Mouse (Mus musculus): ENCODE data around the gene Fam92b.

Gene Fam92b

GRCm38 (mm10) chr8:120177318-120178123 is at the start of gene Fam92b:
Gene Fam92b (minus strand): TSS chr8:120177466.
- peak; percentile 54 for DNase-seq

- peak; percentile 26 for DNase-seq
Observed at GRCm38 (mm10) chr8:120225421-120226151, 48.3 kb upstream of the Fam92b start.

- no peak for DNase-seq
Observed at GRCm38 (mm10) chr8:120224521-120225420, 47.5 kb upstream of the Fam92b start.

GRCm38 (mm10) chr8:120222548-120222947 is 45.3 kb upstream of the Fam92b start:
- DNase-seq: no peak

- no peak for DNase-seq
Observed at GRCm38 (mm10) chr8:120216855-120217830, 39.9 kb upstream of the Fam92b start.

GRCm38 (mm10) chr8:120215416-120216141 is 38.3 kb upstream of the Fam92b start:
- DNase-seq: no peak

- no peak for DNase-seq
Observed at GRCm38 (mm10) chr8:120213939-120214338, 36.7 kb upstream of the Fam92b start.

GRCm38 (mm10) chr8:120213229-120213628 is 36.0 kb upstream of the Fam92b start:
- no peak for DNase-seq

- DNase-seq: no peak
Observed at GRCm38 (mm10) chr8:120212596-120212995, 35.3 kb upstream of the Fam92b start.

GRCm38 (mm10) chr8:120211345-120211744 is 34.1 kb upstream of the Fam92b start:
- no peak for DNase-seq

DNA sequence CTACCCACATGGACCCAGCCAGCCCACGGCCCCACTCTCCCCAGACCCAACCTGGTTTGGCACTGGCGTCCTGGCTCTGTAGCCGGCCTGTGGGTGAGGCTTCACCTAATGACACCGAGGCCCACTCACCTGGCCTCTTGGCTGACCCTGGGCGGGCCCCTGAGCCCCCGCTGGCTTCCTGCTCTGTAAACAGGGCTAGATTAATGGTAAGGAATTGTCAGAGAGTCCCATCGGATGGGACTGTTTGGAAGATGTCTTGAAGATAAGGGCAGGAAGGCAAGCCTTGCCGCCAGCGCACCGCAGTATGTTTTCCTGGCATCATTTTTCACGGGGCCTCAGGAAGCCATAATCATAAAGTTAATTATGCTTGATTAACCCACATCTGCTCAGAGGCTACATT is 30.8 kb upstream of the Fam92b start:
- DNase-seq: no peak

- no peak for DNase-seq
Observed at GRCm38 (mm10) chr8:120207364-120207763, 30.1 kb upstream of the Fam92b start.

DNA sequence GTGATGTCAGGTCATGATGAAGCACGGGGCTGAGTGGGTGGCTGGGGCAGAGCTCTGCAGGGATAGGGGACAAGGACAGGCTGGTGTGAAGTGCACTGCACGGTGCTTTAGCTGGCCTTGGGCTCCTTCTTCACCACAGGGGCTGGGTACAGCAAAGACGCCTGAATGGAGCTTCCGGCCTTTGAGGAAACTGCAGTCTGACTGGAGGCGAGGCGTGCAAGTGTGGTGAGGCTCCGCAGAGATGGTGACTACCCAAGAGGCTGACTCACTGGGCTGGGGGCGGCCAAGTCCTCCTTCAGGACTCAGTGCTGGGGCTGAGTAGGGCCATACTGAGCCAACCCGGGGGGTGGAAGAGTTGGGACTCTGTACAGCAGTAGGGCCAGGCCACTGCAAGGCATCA is 28.6 kb upstream of the Fam92b start:
- DNase-seq: no peak

GRCm38 (mm10) chr8:120204736-120205360 is 27.6 kb upstream of the Fam92b start:
- no peak for DNase-seq

DNA sequence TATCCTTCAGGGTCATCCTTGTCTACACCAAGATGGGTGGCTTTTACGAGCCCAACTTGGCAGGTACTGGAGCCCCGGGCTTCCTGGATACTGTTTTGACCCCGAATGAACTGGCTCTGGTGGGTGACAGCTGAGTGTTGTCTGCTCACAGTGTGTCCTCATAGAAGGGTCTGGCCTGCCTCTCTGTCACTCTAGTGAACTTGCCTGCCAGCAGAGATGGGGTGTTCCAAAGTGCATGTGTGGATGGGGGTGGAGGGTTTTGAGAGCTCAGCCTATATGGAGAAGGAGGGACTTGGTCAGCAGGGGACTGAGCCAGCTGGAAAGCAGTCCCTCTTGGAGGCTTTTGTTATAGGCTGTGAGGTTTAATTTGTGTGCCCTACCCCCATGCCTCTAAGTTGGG is 25.3 kb upstream of the Fam92b start:
- no peak for DNase-seq

DNA sequence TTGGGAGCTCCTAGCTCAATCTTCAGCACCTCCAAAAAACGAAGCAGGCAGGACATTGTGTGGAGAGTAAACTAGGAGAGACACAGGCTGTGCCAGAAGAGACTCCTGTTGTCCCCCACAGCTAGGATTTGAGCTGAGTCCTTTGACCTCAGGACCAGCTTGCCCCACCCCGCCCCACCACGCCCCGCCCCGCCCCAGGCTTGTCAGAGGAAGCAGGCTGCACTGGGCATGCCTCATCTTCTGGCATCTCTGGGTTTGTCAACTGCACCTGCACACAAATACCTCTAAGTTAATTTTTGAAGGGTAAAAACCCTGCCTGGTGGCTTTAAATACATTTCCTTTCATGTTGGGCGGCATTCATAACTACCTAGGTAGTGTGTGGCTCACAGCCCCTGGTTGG is 24.1 kb upstream of the Fam92b start:
- DNase-seq: peak; percentile 35

GRCm38 (mm10) chr8:120192118-120192517 is 14.9 kb upstream of the Fam92b start:
- no peak for DNase-seq

- DNase-seq: no peak
Observed at GRCm38 (mm10) chr8:120191633-120192032, 14.4 kb upstream of the Fam92b start.

DNA sequence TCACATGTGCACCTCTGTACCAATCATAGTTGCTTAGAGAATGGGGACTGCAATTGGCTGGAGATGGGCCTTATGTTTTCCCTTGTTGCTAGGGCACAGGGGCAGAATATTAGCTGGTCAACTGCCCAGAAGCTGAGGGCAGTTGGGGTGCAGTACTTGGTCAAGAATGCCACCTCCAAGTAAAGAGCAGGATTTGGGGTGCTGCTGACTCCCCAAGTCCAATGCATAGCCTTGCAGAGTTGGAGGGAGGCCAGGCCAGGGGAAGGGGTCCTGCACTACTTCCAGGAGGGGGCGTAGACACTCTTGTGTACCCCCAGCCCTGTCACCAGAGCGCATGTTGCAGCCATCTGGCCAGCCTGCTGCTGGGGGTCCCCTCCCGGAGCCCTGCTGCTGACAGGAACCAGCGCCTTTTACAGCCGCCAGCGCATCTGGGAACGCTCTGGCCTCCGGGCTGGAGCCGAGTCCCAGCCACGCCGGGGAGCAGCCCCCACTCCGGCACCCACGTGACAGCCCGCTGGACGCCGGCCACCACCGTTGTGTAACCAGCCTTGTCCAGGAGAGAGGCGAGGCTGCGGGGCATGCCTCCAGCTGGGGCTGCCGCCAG is 13.6 kb upstream of the Fam92b start:
- no peak for DNase-seq

DNA sequence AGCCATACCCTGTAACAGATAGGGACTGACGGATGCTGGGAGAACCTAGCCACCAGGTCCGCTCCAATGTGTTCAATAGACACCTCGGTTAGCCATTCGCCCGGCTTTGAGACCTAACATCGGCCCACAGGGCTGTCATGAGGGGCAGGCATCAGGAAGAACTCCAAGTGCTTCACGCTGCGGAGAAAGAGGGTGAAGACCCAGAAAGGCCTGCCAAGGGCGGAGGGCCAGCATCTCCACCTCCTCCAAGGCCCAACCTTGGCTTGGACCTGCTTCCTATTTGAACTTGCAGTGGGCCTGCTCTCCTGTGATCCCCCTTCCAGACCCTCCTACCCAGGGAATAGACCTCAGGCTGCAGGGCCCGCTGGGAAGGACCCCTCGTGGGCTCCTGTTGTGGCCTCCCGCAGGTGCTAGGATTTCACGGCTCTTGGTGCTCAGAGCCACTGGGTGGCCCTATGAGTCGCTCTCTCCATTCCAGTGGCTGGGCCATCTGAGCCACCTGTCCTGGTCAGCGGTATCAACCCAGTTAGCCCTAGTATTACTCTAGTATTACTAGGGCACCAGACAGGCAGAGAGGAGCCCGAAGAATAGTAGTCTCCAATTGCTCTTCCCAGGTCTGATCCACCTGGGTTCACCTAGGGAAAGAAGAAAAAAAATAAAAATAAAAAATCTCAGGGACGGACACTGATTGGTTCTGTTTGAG is 13.0 kb upstream of the Fam92b start:
- DNase-seq: no peak
